Mouse (Mus musculus) kidney, adult 2 months (tissue): ENCODE data around the gene Pemt. TPM values are rescaled to one million over a fixed set of nuclear protein-coding genes. Genes with fewer than 3 reads are reported as not detected.
A peak's percentile ranks its signal among the peaks of the same experiment; 100 is the strongest.

ENCODE experiments used
- DNase-seq: peaks from one replicate; pipeline ENCODE4 v3.0.0; 2021
- H3K27ac ChIP-seq: fragments of 200-500 bp; 2 replicates; pipeline ENCODE4 v1.5.1; 2012; ENCODE audit warnings: low read depth, low read length, control low read depth, inconsistent platforms; ENCODE audit not compliant: insufficient read depth
- H3K27me3 ChIP-seq: fragments of 200-500 bp; replicated peaks from 2 replicates; pipeline ENCODE4 v1.6.1; 2012; ENCODE audit warnings: mild to moderate bottlenecking, moderate library complexity, low read length, inconsistent platforms; ENCODE audit not compliant: control insufficient read depth, insufficient read depth
- H3K36me3 ChIP-seq: fragments of 200-500 bp; 2 replicates; pipeline ENCODE4 v1.6.1; 2012; ENCODE audit warnings: mild to moderate bottlenecking, moderate library complexity, low read length, inconsistent platforms; ENCODE audit not compliant: control insufficient read depth, insufficient read depth
- H3K4me1 ChIP-seq: fragments of 200-500 bp; 2 replicates; pipeline ENCODE4 v1.6.1; 2011; ENCODE audit warnings: low read length; ENCODE audit not compliant: control insufficient read depth, insufficient read depth
- H3K4me3 ChIP-seq: fragments of 200-500 bp; 2 replicates; pipeline ENCODE4 v1.5.1; 2011; ENCODE audit warnings: mild to moderate bottlenecking, low read depth, low read length, control low read depth; ENCODE audit not compliant: insufficient read depth
- CTCF ChIP-seq: fragments of 200-500 bp; conservative IDR thresholded peaks from 2 replicates; pipeline ENCODE4 v1.5.1; 2011; ENCODE audit warnings: low read depth, mild to moderate bottlenecking, control low read depth, low read length, moderate library complexity, mixed read lengths; ENCODE audit not compliant: insufficient read depth, insufficient read length
- POLR2A ChIP-seq: fragments of 200-500 bp; IDR thresholded peaks from one replicate; pipeline ENCODE4 v1.6.1; 2011; ENCODE audit warnings: low read depth, low read length, control low read depth
- WGBS: fragments of 180-500 bp; shearing (Covaris S2); methylation state at CpG from one replicate; pipeline ENCODE4 v1.1.7; 2018; 5-methylcytosine and 5-hydroxymethylcytosine counted together
- polyA plus RNA-seq: library from polyadenylated mRNA; depleted of rRNA; stranded (reverse); fragments of >200 nt; gene quantifications from 2 replicates; pipeline ENCODE4 v1.2.3, GENCODE M21; 2012

Pemt gene
- polyA plus RNA-seq, 1 experiment, result 7.1 TPM

DNA sequence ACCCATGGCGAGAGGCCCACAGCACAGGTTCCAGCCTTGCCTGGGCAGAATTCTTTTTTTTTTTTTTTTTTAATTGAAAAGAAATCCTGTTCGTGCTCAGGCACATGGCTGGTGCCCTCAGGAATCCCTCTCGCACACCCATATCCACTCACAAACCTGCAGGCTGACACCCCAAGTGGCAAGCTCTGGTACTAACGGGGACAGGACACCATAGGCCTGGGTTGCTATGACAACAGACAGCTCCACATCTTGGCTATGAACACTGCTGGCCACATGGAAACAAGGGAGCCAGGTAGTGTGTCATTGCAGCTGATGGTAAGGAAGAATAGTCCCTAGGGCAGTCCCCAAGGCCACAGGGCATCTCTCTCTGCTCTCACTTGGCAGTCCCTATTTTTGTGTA, 42.7 kb upstream of the Pemt start:
- 53% methylated on average over 4 of the region's 4 CpGs for WGBS
- TF ChIP-seq CTCF, result no peak
- Histone ChIP-seq H3K4me1 (no peaks in the 10 kb centered on the region), H3K4me3 (no peak overlapping the region), H3K27me3 (no peaks in the 10 kb centered on the region), H3K36me3 (no peaks in the 10 kb centered on the region), H3K27ac (no peak overlapping the region)
- no peak for DNase-seq

DNA sequence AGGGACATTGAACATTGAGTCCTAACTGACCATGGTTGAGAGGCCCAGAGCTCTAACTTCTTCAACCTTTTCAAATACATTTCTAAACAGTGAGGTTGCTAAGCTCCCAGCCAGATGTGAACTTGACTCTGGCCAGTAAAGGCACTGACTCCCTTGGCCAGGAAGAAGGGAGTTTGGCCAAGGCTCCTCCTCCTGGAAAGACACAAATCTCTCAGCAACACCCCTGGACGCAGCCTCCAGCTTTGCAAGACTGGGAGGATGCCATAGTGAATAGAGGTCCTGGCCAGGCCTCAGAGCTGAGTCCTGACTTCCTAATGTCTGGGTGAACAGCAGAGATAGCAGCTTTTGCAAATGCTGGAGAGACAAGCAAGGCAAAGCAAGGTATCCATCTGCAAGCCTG, 40.4 kb upstream of the Pemt start:
- no peak overlapping the region for H3K4me3 ChIP-seq
- H3K36me3 ChIP-seq, result no peaks in the 10 kb centered on the region
- WGBS, result 67% methylated on average over 1 of the region's 1 CpGs
- no peak for DNase-seq
- H3K27ac ChIP-seq, result no peak overlapping the region
- TF ChIP-seq CTCF (no peak), POLR2A (no peak)
- H3K27me3 ChIP-seq, result no peaks in the 10 kb centered on the region
- no peaks in the 10 kb centered on the region for H3K4me1 ChIP-seq

DNA sequence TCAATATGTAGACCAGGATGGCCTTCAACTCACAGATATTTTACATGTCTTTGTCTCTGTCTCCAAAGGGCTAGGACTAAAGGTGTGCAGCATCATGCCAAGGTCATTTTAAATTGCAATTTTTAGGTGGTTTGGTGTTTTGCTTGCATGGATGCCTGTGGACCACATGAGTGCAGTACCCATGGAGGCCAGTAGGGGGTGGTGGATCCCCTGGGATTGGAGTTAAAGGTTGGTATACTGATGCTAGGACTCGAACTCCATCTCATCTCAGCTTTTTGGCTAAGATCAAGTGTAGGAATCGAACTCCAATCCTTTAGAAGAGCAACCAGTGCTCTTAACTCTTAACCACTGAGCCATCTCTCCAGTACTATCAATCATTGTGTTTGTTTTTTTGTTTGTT, 38.3 kb upstream of the Pemt start:
- WGBS, result 49% methylated on average over 2 of the region's 2 CpGs
- TF ChIP-seq POLR2A (no peak), CTCF (peak; percentile 82)
- no peak overlapping the region for H3K27ac ChIP-seq
- peak; percentile 58 for DNase-seq
- no peaks in the 10 kb centered on the region for H3K27me3 ChIP-seq
- H3K36me3 ChIP-seq, result no peaks in the 10 kb centered on the region
- no peak overlapping the region for H3K4me3 ChIP-seq
- no peaks in the 10 kb centered on the region for H3K4me1 ChIP-seq

DNA sequence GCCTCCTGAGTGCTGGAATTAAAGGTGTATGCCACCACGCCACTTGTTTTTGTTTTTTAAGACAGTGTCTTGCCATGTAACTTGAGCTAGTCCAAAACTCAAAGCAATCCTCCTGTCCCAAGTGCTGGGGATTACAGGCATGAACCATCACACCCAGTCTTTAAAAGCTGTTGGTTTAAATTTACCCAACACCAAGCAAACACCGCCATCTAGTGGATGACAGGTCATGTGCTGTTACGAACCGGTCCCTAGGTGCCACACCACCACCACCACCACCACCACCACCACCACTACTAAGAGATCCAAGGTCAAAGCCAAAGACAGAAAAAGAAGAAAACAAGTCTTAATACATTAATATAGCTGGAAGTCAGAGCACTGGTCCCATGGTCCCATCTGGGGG, 30.5 kb upstream of the Pemt start:
- 17% methylated on average over 4 of the region's 4 CpGs for WGBS
- Histone ChIP-seq H3K27ac (no peak overlapping the region), H3K27me3 (no peaks in the 10 kb centered on the region), H3K4me1 (no peaks in the 10 kb centered on the region), H3K36me3 (no peaks in the 10 kb centered on the region), H3K4me3 (no peak overlapping the region)
- peak; percentile 82 for DNase-seq
- TF ChIP-seq CTCF (peak; percentile 78), POLR2A (no peak)

DNA sequence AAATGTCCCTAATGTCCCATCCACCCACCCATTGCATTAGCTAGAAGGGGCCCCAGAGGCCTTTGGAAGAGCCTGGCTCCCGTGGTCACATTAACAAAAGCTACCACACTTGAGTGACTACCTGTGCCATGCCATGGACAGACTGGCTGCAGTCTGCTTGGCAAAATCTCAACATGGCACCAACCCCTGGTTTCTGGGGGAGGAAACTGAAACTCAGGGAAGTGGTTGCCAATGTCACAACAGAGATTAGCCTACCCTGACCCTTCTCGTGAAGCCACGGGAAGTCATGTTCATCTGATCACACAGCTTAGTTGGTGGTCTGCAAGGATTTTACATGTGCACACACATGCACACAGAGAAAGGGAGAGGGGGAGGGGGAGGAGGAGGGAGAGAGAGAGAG, 29.9 kb upstream of the Pemt start:
- WGBS, result 74% methylated on average over 3 of the region's 3 CpGs
- H3K27ac ChIP-seq, result no peak overlapping the region
- no peak for TF ChIP-seq POLR2A
- TF ChIP-seq CTCF, result no peak
- no peak overlapping the region for H3K4me3 ChIP-seq
- H3K4me1 ChIP-seq, result no peaks in the 10 kb centered on the region
- no peaks in the 10 kb centered on the region for H3K36me3 ChIP-seq
- DNase-seq, result no peak
- no peaks in the 10 kb centered on the region for H3K27me3 ChIP-seq

DNA sequence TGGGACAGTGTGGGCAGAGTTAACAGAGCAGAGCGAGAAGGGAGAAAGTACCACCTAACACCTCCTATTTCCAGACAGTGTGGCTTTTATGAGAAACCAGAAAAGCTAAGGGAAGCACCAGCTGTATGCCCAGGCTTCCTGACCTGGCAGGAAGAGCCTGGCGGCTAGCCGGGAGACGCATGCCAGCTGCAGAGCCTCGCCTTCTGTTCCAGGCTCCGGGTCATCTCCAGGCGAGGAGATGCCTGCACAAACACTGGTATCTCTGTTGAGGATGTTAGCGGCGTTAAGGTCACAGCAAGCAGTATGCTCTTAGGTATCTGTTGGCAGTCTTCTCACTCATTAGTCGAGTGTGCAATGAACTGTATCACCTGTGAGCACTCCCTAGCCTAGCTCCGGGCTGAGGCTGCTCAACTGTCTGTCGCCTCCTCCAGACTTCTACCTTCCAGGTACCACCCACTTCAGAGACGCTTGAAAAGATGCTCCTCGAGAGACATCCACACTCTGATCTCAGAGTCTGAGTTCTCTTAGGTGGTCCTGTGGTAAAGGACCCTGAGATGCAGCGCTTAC, 27.7 kb upstream of the Pemt start:
- DNase-seq, result peak; percentile 68
- no peak overlapping the region for H3K27ac ChIP-seq

DNA sequence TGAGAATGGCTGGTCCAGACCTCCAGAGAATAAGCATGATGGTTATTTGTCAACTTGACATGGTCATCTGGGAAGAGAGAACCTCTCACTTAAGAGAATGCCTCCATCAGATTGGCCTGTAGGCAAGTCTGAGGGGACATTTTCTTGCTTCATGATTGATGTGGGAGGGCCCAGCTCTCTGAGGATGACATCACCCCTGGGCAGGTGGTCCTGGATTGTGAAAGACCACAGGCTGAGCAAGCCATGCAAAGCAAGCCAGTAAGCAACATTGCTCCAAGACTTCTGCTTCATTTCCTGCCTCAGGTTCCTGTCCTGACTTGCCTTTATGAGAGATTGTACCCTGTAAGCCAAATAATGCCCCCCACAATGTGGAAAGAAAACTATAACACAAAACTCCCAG, 26.8 kb upstream of the Pemt start:
- Histone ChIP-seq H3K27ac (no peak overlapping the region), H3K4me3 (no peak overlapping the region), H3K27me3 (no peaks in the 10 kb centered on the region), H3K4me1 (no peaks in the 10 kb centered on the region), H3K36me3 (no peaks in the 10 kb centered on the region)
- no peak for DNase-seq
- no peak for TF ChIP-seq CTCF
- TF ChIP-seq POLR2A, result no peak

More for the DNA sequence above, 27.7 kb upstream of the Pemt start:
- Histone ChIP-seq H3K4me3 (no peak overlapping the region), H3K36me3 (no peaks in the 10 kb centered on the region), H3K27me3 (no peaks in the 10 kb centered on the region), H3K4me1 (no peaks in the 10 kb centered on the region)
- no peak for TF ChIP-seq CTCF
- no peak for TF ChIP-seq POLR2A
- 33% methylated on average over 15 of the region's 15 CpGs for WGBS

DNA sequence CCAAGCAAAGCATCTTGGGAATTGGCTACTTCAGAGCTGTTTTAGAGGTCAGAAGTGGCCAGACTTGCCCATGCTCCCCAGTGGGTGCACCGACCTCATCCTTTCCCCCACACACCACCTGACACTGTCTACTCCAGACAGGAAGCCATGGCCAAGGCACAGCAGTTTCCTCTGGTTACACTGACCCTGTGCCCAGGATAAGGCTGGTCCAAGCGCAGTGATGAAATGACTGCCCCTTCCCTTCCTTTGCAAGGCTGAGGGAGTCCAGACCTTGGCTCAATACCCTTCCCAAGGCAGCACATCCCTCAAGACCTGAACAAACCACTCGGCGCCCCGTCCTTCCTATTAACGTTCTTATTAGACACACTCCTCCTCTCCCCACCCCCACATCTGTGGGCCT, 24.9 kb upstream of the Pemt start:
- H3K4me1 ChIP-seq, result no peaks in the 10 kb centered on the region
- TF ChIP-seq POLR2A (no peak), CTCF (no peak)
- 88% methylated on average over 6 of the region's 6 CpGs for WGBS

More for the DNA sequence above, 24.9 kb upstream of the Pemt start:
- Histone ChIP-seq H3K4me3 (no peak overlapping the region), H3K27ac (no peak overlapping the region), H3K27me3 (no peaks in the 10 kb centered on the region), H3K36me3 (no peaks in the 10 kb centered on the region)
- DNase-seq, result no peak
